Mouse (Mus musculus) limb, embryonic 15.5 days (tissue): Measurements from ENCODE around the gene Vwa3b. TPM values are rescaled to one million over a fixed set of nuclear protein-coding genes. Genes with fewer than 3 reads are reported as not detected.

ENCODE experiments used
- ATAC-seq: fragments of 200-750 bp; cut with Nextera tagmentation; 2 replicates; pipeline ENCODE4 v1.8.0; 2017; ENCODE audit warnings: low read depth, moderate TSS enrichment; ENCODE audit not compliant: insufficient number of reproducible peaks, low FRiP score, low TSS enrichment
- H3K27ac ChIP-seq: fragments of 300-500 bp; sonication (generic); 2 replicates; pipeline ENCODE4 v1.5.1; 2015; ENCODE audit warnings: moderate library complexity, mild to moderate bottlenecking, inconsistent platforms
- H3K27me3 ChIP-seq: fragments of 300-500 bp; sonication (generic); 2 replicates; pipeline ENCODE4 v1.6.1; 2015; ENCODE audit warnings: inconsistent platforms
- H3K36me3 ChIP-seq: fragments of 300-500 bp; sonication (generic); 2 replicates; pipeline ENCODE4 v1.6.1; 2015; ENCODE audit warnings: inconsistent platforms
- H3K4me1 ChIP-seq: fragments of 300-500 bp; sonication (generic); 2 replicates; pipeline ENCODE4 v1.6.1; 2015; ENCODE audit warnings: inconsistent platforms
- H3K4me2 ChIP-seq: fragments of 300-500 bp; sonication (generic); 2 replicates; pipeline ENCODE4 v1.6.1; 2015; ENCODE audit warnings: mild to moderate bottlenecking, inconsistent platforms
- H3K4me3 ChIP-seq: fragments of 300-500 bp; sonication (generic); 2 replicates; pipeline ENCODE4 v1.5.1; 2015; ENCODE audit warnings: mild to moderate bottlenecking, inconsistent platforms
- H3K9ac ChIP-seq: fragments of 300-500 bp; sonication (generic); 2 replicates; pipeline ENCODE4 v1.6.1; 2015; ENCODE audit warnings: inconsistent platforms
- H3K9me3 ChIP-seq: fragments of 300-500 bp; sonication (generic); 2 replicates; pipeline ENCODE4 v1.6.1; 2016; ENCODE audit warnings: inconsistent platforms
- WGBS: fragments of 180-500 bp; shearing (Covaris S2); methylation state at CpG from one replicate; pipeline ENCODE4 v1.1.7; 2015; 5-methylcytosine and 5-hydroxymethylcytosine counted together
- polyA plus RNA-seq: library from polyadenylated mRNA; unstranded; fragments of >200 nt; fragmentation: Nextera tagmentation; extraction: Ambion mirVana; gene quantifications from 2 replicates; pipeline ENCODE4 v1.2.1, GENCODE M21; 2015

The Vwa3b gene
- polyA plus RNA-seq, 1 experiment from 2014 or later, result 1.2 TPM

DNA sequence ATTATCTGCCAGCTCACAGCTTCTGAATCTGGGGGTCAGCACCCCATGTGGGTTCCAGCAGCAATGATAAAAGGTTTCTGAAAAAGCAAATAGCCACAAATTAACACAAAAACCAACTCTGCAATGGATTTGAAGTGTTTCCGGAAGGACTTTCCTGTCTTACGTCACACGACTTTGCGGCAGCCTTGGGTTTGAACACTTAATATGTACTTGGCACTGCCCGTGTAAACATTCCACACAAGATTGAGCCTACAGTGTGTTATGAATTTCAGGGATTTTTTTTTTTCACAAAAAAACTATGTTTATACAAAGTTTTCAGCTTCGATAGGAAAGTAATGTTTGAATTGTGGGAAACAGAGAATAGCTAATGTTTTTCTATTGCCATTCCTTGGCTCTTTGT lies 7.4 kb upstream of the Vwa3b start:
- no peak overlapping the region for H3K4me2 ChIP-seq
- no peaks in the 10 kb centered on the region for H3K9me3 ChIP-seq
- H3K4me3 ChIP-seq, result no peak overlapping the region
- no peak for ATAC-seq
- H3K4me1 ChIP-seq, result no peaks in the 10 kb centered on the region
- no peak overlapping the region for H3K9ac ChIP-seq
- no peaks in the 10 kb centered on the region for H3K27me3 ChIP-seq
- 86% methylated on average over 6 of the region's 6 CpGs for WGBS
- H3K27ac ChIP-seq, result no peak overlapping the region
- no peaks in the 10 kb centered on the region for H3K36me3 ChIP-seq

DNA sequence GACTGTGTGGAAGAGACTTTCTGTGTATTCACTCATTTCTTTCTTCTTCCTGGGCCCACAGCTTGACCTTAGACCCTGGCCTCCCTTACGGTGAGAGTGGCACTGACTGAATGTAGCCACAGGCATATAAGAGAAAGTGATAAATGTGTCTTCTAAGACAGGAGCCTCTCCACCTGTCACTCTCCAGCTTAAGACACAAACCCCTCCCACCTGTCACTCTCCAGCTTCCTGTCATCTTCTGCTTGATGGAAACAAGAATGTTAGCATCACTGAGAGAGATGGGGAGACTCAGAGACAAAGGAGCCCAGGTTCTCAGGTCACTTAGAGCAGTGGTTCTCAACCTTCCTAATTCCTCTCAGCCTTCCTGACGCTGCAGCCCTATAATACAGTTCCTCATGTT lies 3.7 kb upstream of the Vwa3b start:
- no peaks in the 10 kb centered on the region for H3K4me1 ChIP-seq
- H3K9ac ChIP-seq, result no peak overlapping the region
- H3K27ac ChIP-seq, result no peak overlapping the region
- no peaks in the 10 kb centered on the region for H3K36me3 ChIP-seq
- no peaks in the 10 kb centered on the region for H3K27me3 ChIP-seq
- ATAC-seq, result no peak
- whole genome bisulfite sequencing, result 69% methylated on average over 2 of the region's 2 CpGs
- H3K4me2 ChIP-seq, result no peak overlapping the region
- no peaks in the 10 kb centered on the region for H3K9me3 ChIP-seq
- H3K4me3 ChIP-seq, result no peak overlapping the region

DNA sequence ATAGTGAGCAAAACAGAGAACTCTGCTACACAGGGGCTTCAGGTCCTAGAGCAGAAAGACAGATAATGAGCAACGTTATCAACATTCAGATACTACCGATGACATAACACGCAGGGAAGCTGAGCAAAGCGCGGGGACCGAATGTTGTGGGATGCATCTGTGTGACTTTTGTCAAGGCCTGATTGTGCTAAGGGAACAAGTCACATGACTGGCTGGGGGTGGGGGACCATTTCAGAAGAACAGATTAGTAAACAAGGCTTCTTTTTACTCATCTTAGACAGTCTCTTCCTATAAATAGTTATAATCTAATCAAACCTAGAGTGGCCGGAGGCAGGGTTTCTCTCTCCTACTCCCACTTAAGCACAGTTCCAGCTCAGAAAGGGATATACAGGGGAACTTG lies 1.7 kb upstream of the Vwa3b start:
- Histone ChIP-seq H3K4me2 (no peak overlapping the region), H3K27me3 (no peaks in the 10 kb centered on the region), H3K4me1 (peaks cover 10% of the 10 kb centered on the region), H3K4me3 (no peak overlapping the region), H3K36me3 (no peaks in the 10 kb centered on the region), H3K9ac (no peak overlapping the region), H3K27ac (no peak overlapping the region), H3K9me3 (no peaks in the 10 kb centered on the region)
- ATAC-seq, result no peak
- WGBS, result 91% methylated on average over 7 of the region's 7 CpGs

DNA sequence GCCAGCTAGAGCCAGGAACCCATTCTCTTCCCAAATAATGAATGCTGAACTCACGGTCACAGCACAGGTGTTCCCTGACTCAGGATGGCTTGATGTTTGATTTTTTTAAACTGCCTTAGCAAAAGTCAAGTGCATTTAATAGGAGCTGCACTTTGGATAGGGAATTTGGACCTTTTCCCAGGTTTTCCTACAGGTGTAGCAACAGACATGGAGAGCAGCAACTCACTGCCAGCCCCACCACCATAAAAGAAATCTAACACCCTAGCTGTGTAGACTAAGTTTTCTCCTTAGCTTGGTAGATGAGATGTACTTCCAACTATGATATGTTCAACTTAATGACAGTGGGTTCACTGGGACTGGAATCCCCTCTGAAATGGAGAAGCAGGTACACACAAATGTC lies 1.0 kb upstream of the Vwa3b start:
- H3K36me3 ChIP-seq, result no peaks in the 10 kb centered on the region
- H3K4me2 ChIP-seq, result no peak overlapping the region
- no peak overlapping the region for H3K27ac ChIP-seq
- ATAC-seq, result no peak
- no peaks in the 10 kb centered on the region for H3K9me3 ChIP-seq
- WGBS, result 76% methylated on average over 1 of the region's 1 CpGs
- H3K4me3 ChIP-seq, result no peak overlapping the region
- H3K4me1 ChIP-seq, result peaks cover 12% of the 10 kb centered on the region
- no peak overlapping the region for H3K9ac ChIP-seq
- H3K27me3 ChIP-seq, result no peaks in the 10 kb centered on the region

DNA sequence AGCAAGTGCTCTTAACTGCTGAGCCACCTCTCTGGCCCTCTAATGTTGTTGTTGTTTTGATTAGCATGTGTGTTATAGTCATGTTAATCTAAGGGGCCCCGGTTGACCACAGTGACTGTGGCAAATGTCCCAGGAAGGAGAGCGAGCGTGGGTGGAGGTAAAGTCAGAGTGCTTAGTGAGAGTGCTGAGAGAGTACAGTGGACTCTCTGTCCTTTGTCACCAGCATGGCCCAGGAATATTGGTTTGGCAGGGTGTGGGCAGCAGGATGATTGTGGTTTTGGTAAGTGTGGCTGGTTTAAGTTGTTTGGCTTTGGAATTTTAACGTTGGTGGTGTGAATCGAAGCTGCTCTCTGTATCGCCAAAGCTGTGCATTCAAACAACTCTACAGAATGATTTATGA lies 470 bp downstream of the Vwa3b start:
- no peaks in the 10 kb centered on the region for H3K9me3 ChIP-seq
- no peaks in the 10 kb centered on the region for H3K27me3 ChIP-seq
- no peak for ATAC-seq
- no peak overlapping the region for H3K4me2 ChIP-seq
- H3K4me1 ChIP-seq, result peaks cover 12% of the 10 kb centered on the region
- no peak overlapping the region for H3K9ac ChIP-seq
- H3K36me3 ChIP-seq, result no peaks in the 10 kb centered on the region
- H3K27ac ChIP-seq, result no peak overlapping the region
- 66% methylated on average over 6 of the region's 6 CpGs for WGBS
- H3K4me3 ChIP-seq, result no peak overlapping the region

DNA sequence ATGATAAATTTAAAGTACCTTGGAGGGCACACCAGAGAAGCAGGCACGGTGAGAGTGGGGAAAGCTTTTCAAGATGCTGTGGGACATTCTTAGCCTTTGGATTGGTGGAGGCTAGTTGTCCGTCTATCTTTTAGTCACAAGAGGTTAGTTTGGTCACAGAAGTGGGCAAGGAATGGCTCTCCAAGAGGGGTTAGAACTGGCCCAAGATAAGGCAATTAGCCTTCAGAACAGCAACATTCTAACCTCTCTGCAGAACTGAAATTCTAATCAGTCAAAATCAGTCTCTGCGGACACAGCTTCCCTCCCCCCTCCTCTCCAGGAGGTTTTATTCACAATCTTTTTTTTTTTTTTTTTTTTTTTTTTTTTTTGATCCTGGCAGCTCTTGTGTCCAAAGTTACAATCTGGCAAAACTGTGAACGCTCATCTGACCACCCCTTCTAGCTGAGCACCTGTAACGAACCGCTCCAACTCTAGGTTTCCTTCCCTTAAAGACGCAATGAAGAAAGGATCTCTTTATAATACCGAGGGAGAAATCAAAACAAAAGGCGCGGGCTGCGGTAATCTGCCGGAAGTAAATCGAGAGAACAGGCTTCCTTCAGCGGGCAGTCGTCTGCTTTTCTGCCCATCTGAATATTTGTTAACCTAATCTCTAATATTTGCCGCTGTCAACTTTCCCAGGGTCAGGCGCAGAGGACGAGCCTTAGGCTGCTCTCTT lies 2.2 kb downstream of the Vwa3b start:
- no peaks in the 10 kb centered on the region for H3K9me3 ChIP-seq
- WGBS, result 8% methylated on average over 18 of the region's 18 CpGs
- no peaks in the 10 kb centered on the region for H3K27me3 ChIP-seq
- H3K4me2 ChIP-seq, result peak overlapping the region; percentile 84
- peak overlapping the region; percentile 47; the same call in 1 of the 2 replicates for H3K27ac ChIP-seq
- no peak for ATAC-seq
- H3K4me1 ChIP-seq, result peaks cover 12% of the 10 kb centered on the region
- peak overlapping the region; percentile 48 for H3K4me3 ChIP-seq
- H3K9ac ChIP-seq, result no peak overlapping the region
- H3K36me3 ChIP-seq, result no peaks in the 10 kb centered on the region

DNA sequence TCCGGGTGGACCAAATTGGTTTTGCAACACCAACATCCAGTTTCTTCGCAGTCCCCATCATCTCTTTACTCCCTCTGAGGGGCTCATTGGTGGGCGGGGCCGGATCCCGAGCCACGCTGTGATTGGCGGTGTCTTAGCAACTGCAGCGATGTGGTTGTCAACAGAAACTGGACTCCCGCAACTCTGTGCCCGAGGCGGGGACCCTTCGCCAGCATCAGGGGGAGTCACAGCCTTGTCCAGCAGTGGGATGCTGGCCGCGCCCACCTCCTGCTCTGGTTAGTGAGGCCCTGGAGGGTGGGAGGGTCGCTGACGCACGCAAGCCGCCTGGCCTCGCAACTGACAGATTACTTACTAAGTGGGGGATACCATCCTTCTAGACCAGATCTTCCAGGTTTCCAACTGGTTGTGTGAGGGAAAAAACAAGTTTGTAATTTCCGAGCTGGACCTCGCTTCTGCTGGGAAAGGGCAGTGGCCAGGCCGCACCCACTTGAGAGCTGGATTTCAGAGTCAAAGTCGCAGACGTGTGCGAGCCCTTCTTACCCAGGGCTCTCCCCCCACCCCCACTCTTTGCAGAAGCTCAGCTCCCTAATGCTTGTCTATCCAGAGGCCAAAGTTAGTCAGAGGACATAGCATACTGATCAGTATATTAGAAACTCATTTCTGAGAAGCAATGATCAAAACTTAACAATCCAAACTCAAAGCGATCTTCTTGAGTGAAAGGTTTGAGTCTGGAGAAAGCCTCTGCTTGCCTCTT lies 2.9 kb downstream of the Vwa3b start:
- peak overlapping the region; percentile 48 for H3K4me3 ChIP-seq
- peak overlapping the region; percentile 51 for H3K27ac ChIP-seq
- WGBS, result 2% methylated on average over 26 of the region's 26 CpGs
- no peaks in the 10 kb centered on the region for H3K36me3 ChIP-seq
- H3K4me2 ChIP-seq, result peak overlapping the region; percentile 84
- no peaks in the 10 kb centered on the region for H3K9me3 ChIP-seq
- H3K4me1 ChIP-seq, result peaks cover 12% of the 10 kb centered on the region
- ATAC-seq, result peak; percentile 87
- H3K9ac ChIP-seq, result no peak overlapping the region
- H3K27me3 ChIP-seq, result no peaks in the 10 kb centered on the region

DNA sequence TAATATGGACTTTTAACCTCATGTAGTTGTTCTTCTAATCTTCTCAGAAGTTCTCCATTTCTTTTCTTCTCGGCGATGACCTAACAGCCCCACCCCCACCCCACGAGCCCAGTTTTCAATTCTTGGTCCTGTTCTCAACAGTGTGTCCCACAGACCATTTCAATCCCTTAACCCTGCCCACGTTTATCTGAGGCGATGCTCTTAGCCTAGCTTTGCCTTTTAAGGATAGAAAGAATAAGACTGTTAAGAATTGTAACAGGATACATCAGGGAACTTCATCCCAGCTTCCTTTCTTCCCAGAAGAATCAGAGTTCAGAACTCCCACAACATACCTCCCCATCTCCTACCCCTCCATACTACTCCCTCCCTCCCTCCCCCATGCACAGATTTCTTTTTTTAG lies 3.5 kb downstream of the Vwa3b start:
- H3K9ac ChIP-seq, result no peak overlapping the region
- H3K27me3 ChIP-seq, result no peaks in the 10 kb centered on the region
- no peaks in the 10 kb centered on the region for H3K36me3 ChIP-seq
- H3K27ac ChIP-seq, result 0 out of 2 replicates have a peak overlapping the region, but pooled peaks have one; percentile 51
- peaks cover 12% of the 10 kb centered on the region for H3K4me1 ChIP-seq
- H3K9me3 ChIP-seq, result no peaks in the 10 kb centered on the region
- ATAC-seq, result no peak
- no peak overlapping the region for H3K4me3 ChIP-seq
- 42% methylated on average over 5 of the region's 5 CpGs for WGBS
- peak overlapping the region; percentile 84 for H3K4me2 ChIP-seq

DNA sequence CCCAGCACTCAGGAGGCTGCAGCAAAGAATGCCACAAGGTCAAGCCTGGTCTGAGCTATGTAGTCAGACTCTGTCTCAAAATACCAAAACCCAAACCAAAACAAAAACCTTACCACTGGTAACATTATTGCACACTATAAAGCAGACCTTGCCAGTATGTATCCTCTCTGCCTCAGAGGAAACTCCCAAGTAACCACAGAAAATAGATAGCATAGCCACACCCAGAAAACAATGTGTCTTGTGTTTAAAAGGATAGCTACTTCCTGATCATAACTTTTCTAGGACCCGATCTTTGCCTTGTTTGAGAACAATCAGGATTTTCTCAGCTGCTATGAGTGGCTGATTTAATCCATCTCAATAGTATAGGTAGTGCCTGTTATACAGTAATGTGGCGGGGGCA lies 4.3 kb downstream of the Vwa3b start:
- WGBS, result 72% methylated on average over 2 of the region's 2 CpGs
- ATAC-seq, result no peak
- H3K36me3 ChIP-seq, result no peaks in the 10 kb centered on the region
- no peak overlapping the region for H3K4me3 ChIP-seq
- no peak overlapping the region for H3K4me2 ChIP-seq
- no peaks in the 10 kb centered on the region for H3K27me3 ChIP-seq
- H3K9ac ChIP-seq, result no peak overlapping the region
- H3K27ac ChIP-seq, result no peak overlapping the region
- H3K9me3 ChIP-seq, result no peaks in the 10 kb centered on the region
- H3K4me1 ChIP-seq, result peaks cover 12% of the 10 kb centered on the region

DNA sequence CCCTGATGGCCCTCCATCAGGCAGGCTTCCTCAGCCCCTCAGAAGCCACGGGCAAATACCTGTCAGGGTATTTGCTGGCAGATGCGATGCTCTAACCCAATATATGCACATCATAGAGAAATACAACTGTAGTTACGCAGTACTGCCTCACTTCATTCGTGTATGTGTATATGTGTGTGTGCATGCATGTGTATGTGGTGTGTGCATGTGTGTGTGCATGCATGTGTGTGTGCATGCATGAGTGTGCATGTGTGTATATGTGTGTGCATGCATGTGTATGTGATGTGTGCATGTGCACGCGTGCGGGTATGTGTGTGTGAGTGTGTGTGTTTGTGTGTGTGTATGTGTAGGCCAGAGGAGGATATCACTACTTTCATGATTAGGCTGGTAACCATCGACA lies 9.5 kb downstream of the Vwa3b start:
- H3K9me3 ChIP-seq, result no peaks in the 10 kb centered on the region
- no peak overlapping the region for H3K9ac ChIP-seq

DNA sequence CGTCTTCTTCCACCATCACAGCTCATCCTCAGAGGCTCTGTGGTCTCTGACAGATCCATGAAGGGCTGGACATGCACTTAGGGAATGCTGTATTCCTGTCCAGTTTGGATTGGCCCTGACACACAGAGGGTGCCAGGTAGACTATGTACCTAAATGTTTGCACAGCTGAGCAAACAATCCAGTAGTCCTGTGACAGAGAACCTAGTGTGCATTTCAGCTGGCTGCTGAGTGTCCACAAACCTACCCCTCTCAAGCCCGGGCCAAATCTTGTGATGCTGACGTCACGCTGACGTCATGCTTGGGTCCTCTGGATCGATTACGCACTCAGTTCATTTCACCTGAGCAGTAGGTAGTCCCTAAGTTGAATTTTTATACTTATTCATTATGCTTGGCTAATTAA lies 14.7 kb downstream of the Vwa3b start:
- H3K27ac ChIP-seq, result no peak overlapping the region
- 91% methylated on average over 7 of the region's 7 CpGs for WGBS

More for the DNA sequence above, 9.5 kb downstream of the Vwa3b start:
- Histone ChIP-seq H3K4me1 (no peaks in the 10 kb centered on the region), H3K4me3 (no peak overlapping the region), H3K4me2 (no peak overlapping the region), H3K36me3 (no peaks in the 10 kb centered on the region), H3K27me3 (no peaks in the 10 kb centered on the region), H3K27ac (no peak overlapping the region)
- no peak for ATAC-seq
- 89% methylated on average over 8 of the region's 8 CpGs for WGBS

DNA sequence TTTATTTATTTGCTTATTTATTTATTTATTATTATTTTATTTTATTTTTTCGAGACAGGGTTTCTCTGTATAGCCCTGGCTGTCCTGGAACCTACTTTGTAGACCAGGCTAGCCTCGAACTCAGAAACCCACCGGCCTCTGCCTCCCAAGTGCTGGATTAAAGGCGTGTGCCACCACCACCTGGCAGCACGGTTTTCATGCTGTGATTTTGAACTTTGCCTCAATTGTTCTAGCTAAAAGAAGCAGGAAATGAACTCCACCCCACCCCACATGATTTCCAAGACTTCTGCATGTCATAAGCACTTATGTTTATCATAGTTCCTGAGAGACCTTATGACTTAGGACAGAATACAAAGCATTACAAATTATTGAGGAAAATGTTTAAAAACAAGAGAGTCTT lies 15.5 kb downstream of the Vwa3b start:
- Histone ChIP-seq H3K4me2 (no peak overlapping the region), H3K9ac (no peak overlapping the region), H3K27ac (no peak overlapping the region), H3K27me3 (no peaks in the 10 kb centered on the region), H3K4me3 (no peak overlapping the region), H3K36me3 (no peaks in the 10 kb centered on the region), H3K9me3 (no peaks in the 10 kb centered on the region), H3K4me1 (no peaks in the 10 kb centered on the region)
- 84% methylated on average over 5 of the region's 5 CpGs for WGBS
- no peak for ATAC-seq

More for the DNA sequence above, 14.7 kb downstream of the Vwa3b start:
- Histone ChIP-seq H3K4me2 (no peak overlapping the region), H3K9me3 (no peaks in the 10 kb centered on the region), H3K4me1 (no peaks in the 10 kb centered on the region), H3K9ac (no peak overlapping the region), H3K36me3 (no peaks in the 10 kb centered on the region), H3K4me3 (no peak overlapping the region), H3K27me3 (no peaks in the 10 kb centered on the region)
- ATAC-seq, result no peak
